In the genomic region with DNA sequence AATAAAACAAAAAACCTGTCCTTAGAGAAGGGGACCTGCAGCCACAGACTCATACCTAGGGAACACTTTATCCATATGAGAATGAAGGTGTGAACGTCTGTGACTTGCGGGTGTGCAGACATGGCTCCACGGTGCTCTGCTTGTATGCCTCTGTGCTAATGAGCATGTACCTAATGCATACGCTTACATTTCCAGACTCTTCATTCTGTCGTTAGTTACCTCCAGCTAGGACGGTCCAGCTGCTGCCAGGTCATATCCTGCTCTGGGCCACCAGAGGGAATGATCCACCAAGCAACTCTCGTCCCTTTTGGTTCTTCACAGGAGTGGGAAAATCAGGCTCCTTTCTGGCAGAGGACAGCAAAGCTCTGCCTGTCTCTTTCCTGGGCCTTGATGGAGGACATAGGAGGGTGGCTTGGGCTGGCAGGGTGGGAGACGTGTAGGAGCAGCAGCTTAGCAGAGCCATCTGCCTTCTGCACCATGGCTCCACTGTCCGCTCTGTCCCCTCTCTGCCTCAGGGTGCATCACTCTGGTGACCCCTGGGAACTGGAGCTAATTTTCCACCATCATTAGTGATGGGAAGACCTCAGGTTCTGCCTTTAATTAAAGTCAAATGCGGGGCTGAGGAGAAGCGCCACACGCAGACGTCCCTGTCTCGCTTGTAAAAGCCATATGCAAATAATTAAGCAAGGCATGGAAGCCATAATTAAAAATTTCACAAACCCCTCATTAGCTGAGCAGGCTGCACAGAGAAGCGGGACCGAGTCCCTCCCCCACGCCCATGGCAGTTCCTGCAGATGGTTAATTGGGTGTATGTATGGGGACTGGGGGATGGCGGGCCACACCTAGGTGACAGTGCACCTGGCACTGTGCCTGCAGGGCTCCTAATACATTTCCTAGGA, we compare ENCODE assay signal across 15 mouse cellular contexts. TPM values are rescaled to one million over a fixed set of nuclear protein-coding genes. Genes with fewer than 3 reads are reported as not detected.
DNase-seq lines count a peak whose midpoint lies in the region; ATAC-seq and TF ChIP-seq lines count a peak whose summit lies in the region.
"Had no signal": no experiment of that assay in that cellular context is flagged by ENCODE, and none has a peak within 500 bp of the region (broad histone marks: within the 10 kb centered on the region; RNA-seq: fewer than 3 reads in every experiment).

No protein-coding gene starts in this region.

- no peak overlapping the region for H3K9ac ChIP-seq in forebrain, embryonic 14.5 days (ENCODE audit: low read length)
- H3K9ac ChIP-seq in hindbrain, postnatal 0 days (replicated peaks; ENCODE audit: low read length): no peak overlapping the region
- H3K9ac ChIP-seq in midbrain, embryonic 16.5 days (ENCODE audit: low read depth, low read length): peak overlapping the region; percentile 35; the same call in 1 of the 2 replicates
- no peak overlapping the region for H3K9ac ChIP-seq in lung, postnatal 0 days (replicated peaks; ENCODE audit: low read depth)
- H3K9ac ChIP-seq: liver, embryonic 14.5 days had no signal

- H3K4me1 ChIP-seq in forebrain, embryonic 14.5 days (ENCODE audit: control insufficient read depth, insufficient read depth, low read length): peaks cover 15% of the 10 kb centered on the region
- H3K4me1 ChIP-seq in hindbrain, postnatal 0 days (ENCODE audit: insufficient read depth, low read length): 0 out of 2 replicates have a peak, but pooled peaks cover 3% of the 10 kb centered on the region
- H3K4me1 ChIP-seq in midbrain, embryonic 16.5 days (ENCODE audit: control insufficient read depth, insufficient read depth, low read length): peaks cover 10% of the 10 kb centered on the region; the same call in 1 of the 2 replicates
- H3K4me1 ChIP-seq in lung, postnatal 0 days (ENCODE audit: insufficient read depth, low read depth, low read length): no peaks in the 10 kb centered on the region

- peak overlapping the region; percentile 20; the same call in 1 of the 2 replicates for H3K4me2 ChIP-seq in forebrain, embryonic 14.5 days (ENCODE audit: low read length)
- no peak overlapping the region for H3K4me2 ChIP-seq in hindbrain, postnatal 0 days (ENCODE audit: low read depth, low read length)
- H3K4me2 ChIP-seq in midbrain, embryonic 16.5 days (ENCODE audit: low read length): 0 out of 2 replicates have a peak overlapping the region, but pooled peaks have one; percentile 3
- H3K4me2 ChIP-seq in lung, postnatal 0 days (replicated peaks; ENCODE audit: low read depth, low read length): no peak overlapping the region

- no peaks in the 10 kb centered on the region for H3K27me3 ChIP-seq in forebrain, embryonic 14.5 days (replicated peaks; ENCODE audit: control insufficient read depth, insufficient read depth, low read length)
- no peaks in the 10 kb centered on the region for H3K27me3 ChIP-seq in hindbrain, postnatal 0 days (ENCODE audit: insufficient read depth, low read length)
- H3K27me3 ChIP-seq in midbrain, embryonic 16.5 days (ENCODE audit: control insufficient read depth, insufficient read depth, low read depth, low read length): no peaks in the 10 kb centered on the region
- no peaks in the 10 kb centered on the region for H3K27me3 ChIP-seq in lung, postnatal 0 days (replicated peaks; ENCODE audit: insufficient read depth, low read length)

- ATAC-seq in forebrain, embryonic 14.5 days: peak; percentile 90
- ATAC-seq in hindbrain, postnatal 0 days: peak; percentile 68
- ATAC-seq in midbrain, embryonic 16.5 days: peak; percentile 76
- ATAC-seq in lung, postnatal 0 days: no peak

- 31% methylated on average over 18 of the region's 18 CpGs for WGBS in forebrain, embryonic 14.5 days
- 43% methylated on average over 18 of the region's 18 CpGs for WGBS in hindbrain, postnatal 0 days
- 44% methylated on average over 18 of the region's 18 CpGs for WGBS in midbrain, embryonic 16.5 days
- WGBS in lung, postnatal 0 days: 75% methylated on average over 18 of the region's 18 CpGs

- H3K4me3 ChIP-seq in forebrain, embryonic 14.5 days (ENCODE audit: low read depth, low read length): no peak overlapping the region
- H3K4me3 ChIP-seq in hindbrain, postnatal 0 days (ENCODE audit: low read length): no peak overlapping the region
- H3K4me3 ChIP-seq in midbrain, embryonic 16.5 days (ENCODE audit: low read depth, low read length): no peak overlapping the region
- no peak overlapping the region for H3K4me3 ChIP-seq in lung, postnatal 0 days (ENCODE audit: low read depth, low read length)

- no peak for TF ChIP-seq POLR2A in brain, embryonic 14.5 days (IDR thresholded peaks at IDR 0.05; ENCODE audit: borderline replicate concordance, extremely low read depth, insufficient read depth, insufficient read length, poor library complexity, severe bottlenecking)

- H3K36me3 ChIP-seq in forebrain, embryonic 14.5 days (ENCODE audit: control insufficient read depth, insufficient read depth, low read length): no peaks in the 10 kb centered on the region
- no peaks in the 10 kb centered on the region for H3K36me3 ChIP-seq in hindbrain, postnatal 0 days (ENCODE audit: insufficient read depth, low read length)
- no peaks in the 10 kb centered on the region for H3K36me3 ChIP-seq in midbrain, embryonic 16.5 days (ENCODE audit: control insufficient read depth, insufficient read depth, low read length)
- H3K36me3 ChIP-seq in lung, postnatal 0 days (ENCODE audit: insufficient read depth, low read length): no peaks in the 10 kb centered on the region

- TF ChIP-seq EP300 in lung, postnatal 0 days (IDR thresholded peaks at IDR 0.05): no peak

- H3K9me3 ChIP-seq in forebrain, embryonic 14.5 days (replicated peaks; ENCODE audit: control insufficient read depth, low read length): no peaks in the 10 kb centered on the region
- H3K9me3 ChIP-seq in hindbrain, postnatal 0 days (ENCODE audit: low read length): no peaks in the 10 kb centered on the region
- no peaks in the 10 kb centered on the region for H3K9me3 ChIP-seq in midbrain, embryonic 16.5 days (replicated peaks; ENCODE audit: control insufficient read depth, low read length, poor library complexity, severe bottlenecking)
- no peaks in the 10 kb centered on the region for H3K9me3 ChIP-seq in lung, postnatal 0 days (ENCODE audit: low read length)

- H3K27ac ChIP-seq in forebrain, embryonic 14.5 days (ENCODE audit: low read depth, low read length): peak overlapping the region; percentile 84
- no peak overlapping the region for H3K27ac ChIP-seq in hindbrain, postnatal 0 days
- peak overlapping the region; percentile 73 for H3K27ac ChIP-seq in midbrain, embryonic 16.5 days (ENCODE audit: low read length)
- H3K27ac ChIP-seq in lung, postnatal 0 days (ENCODE audit: low read length): no peak overlapping the region
- H3K27ac ChIP-seq: liver, embryonic 14.5 days had no signal

- TF ChIP-seq CTCF in brain, embryonic 14.5 days (IDR thresholded peaks at IDR 0.05; ENCODE audit: borderline replicate concordance, extremely low read depth, insufficient read depth, insufficient read length): no peak; the same call in 1 of the 2 replicates
- TF ChIP-seq CTCF in hindbrain, postnatal 0 days (IDR thresholded peaks at IDR 0.05; ENCODE audit: low read depth): peak; percentile 46
- no peak for TF ChIP-seq CTCF in lung, postnatal 0 days (IDR thresholded peaks at IDR 0.05)

- DNase-seq in brain, embryonic 14.5 days (ENCODE audit: low read depth): peak; percentile 90
- peak; percentile 85 for DNase-seq in forebrain, embryonic 14.5 days (ENCODE audit: low spot score)
- peak; percentile 45 for DNase-seq in hindbrain, postnatal 0 days (ENCODE audit: low spot score)
- DNase-seq in adipocyte (ENCODE audit: low spot score): no peak
- DNase-seq in lung, postnatal 0 days (ENCODE audit: low spot score): no peak
- no peak for DNase-seq in embryo, embryonic 11 days
- DNase-seq in right cerebral cortex, postnatal 10 days (ENCODE audit: low spot score in 2 of 2): no peak
- DNase-seq: heart, adult 11 months; heart, postnatal 14 days; lung, postnatal 36 days; right cerebral cortex, postnatal 14 days; thymus, postnatal 25 days had no signal

RNA-seq across cellular contexts. Expression of a gene that starts 48.0 kb away (rescaled TPM):
- 13.3 and 13.6 TPM in 2 replicates for polyA plus RNA-seq in brain, embryonic 14.5 days (2012; rRNA removed)
- polyA plus RNA-seq in forebrain, embryonic 14.5 days (2014; fragmentation: Nextera tagmentation; extraction: Ambion mirVana): 9.2 and 10.4 TPM in 2 replicates
- 27.8 and 38.6 TPM in 2 replicates for total RNA-seq in hindbrain, postnatal 0 days (2014; rRNA removed)
- 9.8 and 10.0 TPM in 2 replicates for polyA plus RNA-seq in hindbrain, postnatal 0 days (2015; fragmentation: Nextera tagmentation; extraction: Ambion mirVana)
- polyA plus RNA-seq in midbrain, embryonic 16.5 days (2015; fragmentation: Nextera tagmentation; extraction: Ambion mirVana): 12.7 and 15.3 TPM in 2 replicates
- 4.7 and 5.9 TPM in 2 replicates for polyA plus RNA-seq in lung, postnatal 0 days (2015; fragmentation: Nextera tagmentation; extraction: Ambion mirVana)
- total RNA-seq: common myeloid progenitor, adult 5-6 weeks had no signal

Comparison
In these comparisons a context has a peak if more than half of its experiments do, and no peak if none do; other contexts are left out.
1. DNase-seq: peak in brain, embryonic 14.5 days (single experiment), forebrain, embryonic 14.5 days (single experiment) and hindbrain, postnatal 0 days (single experiment); none in adipocyte (single experiment), lung, postnatal 0 days (single experiment), embryo, embryonic 11 days (single experiment) and right cerebral cortex, postnatal 10 days (0 of 2).
2. H3K27ac ChIP-seq: peak in forebrain, embryonic 14.5 days (single experiment) and midbrain, embryonic 16.5 days (single experiment); none in hindbrain, postnatal 0 days (single experiment) and lung, postnatal 0 days (single experiment).
3. H3K4me2 ChIP-seq: peak in forebrain, embryonic 14.5 days (single experiment) and midbrain, embryonic 16.5 days (single experiment); none in hindbrain, postnatal 0 days (single experiment) and lung, postnatal 0 days (single experiment).